Mouse (Mus musculus): ENCODE measurements at regions not wholly inside any gene's neighbourhood (a gene's known extent, or its start where the extent isn't known, plus 50 kb on each side); places are given as distances from the start of the nearest gene placed in this dataset.

- no peak for DNase-seq (ENCODE audit: low read depth)
Measured at GRCm38 (mm10) chr5:74885958-74886357, 158.6 kb downstream of the Chic2 start.

DNA sequence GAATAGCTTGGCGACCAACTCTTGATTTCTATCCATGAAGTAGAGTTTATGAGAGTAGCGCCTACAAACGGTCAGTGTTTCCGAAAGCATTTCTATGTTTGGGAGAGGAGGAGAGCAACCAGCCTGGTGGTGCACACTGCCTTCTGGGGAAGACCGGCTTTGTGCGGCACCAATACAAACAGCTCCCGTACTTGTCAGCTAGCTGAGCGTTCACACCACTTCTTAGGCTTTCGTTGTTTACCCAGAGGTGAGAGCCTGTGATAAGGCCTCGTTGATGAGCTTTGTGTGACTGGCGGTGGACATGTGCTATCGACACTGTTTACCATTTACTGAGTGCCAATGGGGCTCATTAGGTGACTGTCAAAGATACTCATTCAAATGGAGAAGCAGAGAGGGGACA, 162.0 kb downstream of the Chic2 start:
- no peak for DNase-seq (ENCODE audit: low read depth)

- DNase-seq (ENCODE audit: low read depth), result no peak
Measured at GRCm38 (mm10) chr5:74880669-74881226, 163.8 kb downstream of the Chic2 start.

- no peak for DNase-seq (ENCODE audit: low read depth)
Measured at GRCm38 (mm10) chr5:74880048-74880437, 164.5 kb downstream of the Chic2 start.

GRCm38 (mm10) chr5:74879098-74880047, 165.2 kb downstream of the Chic2 start:
- no peak for DNase-seq (ENCODE audit: low read depth)

DNA sequence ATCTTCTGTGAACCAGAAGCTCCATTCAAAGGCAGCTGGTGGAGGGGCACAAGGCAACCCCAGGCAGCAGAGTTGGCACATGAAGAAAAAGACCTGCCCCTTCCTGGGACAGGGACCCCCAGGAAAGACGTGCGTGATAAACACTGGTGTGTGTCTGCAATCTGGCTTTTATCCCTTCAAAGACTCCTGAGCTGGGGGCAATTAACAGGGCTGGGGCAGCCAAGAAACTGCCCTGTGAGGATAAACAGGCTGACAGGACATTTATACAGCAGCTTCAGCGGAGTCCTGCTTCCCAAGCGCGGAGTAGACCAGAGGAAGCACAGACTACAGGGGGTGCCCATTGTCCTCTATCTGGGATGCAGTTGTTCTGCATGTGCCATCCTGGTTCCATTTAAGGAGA, 167.0 kb downstream of the Chic2 start:
- no peak for DNase-seq (ENCODE audit: low read depth)

DNA sequence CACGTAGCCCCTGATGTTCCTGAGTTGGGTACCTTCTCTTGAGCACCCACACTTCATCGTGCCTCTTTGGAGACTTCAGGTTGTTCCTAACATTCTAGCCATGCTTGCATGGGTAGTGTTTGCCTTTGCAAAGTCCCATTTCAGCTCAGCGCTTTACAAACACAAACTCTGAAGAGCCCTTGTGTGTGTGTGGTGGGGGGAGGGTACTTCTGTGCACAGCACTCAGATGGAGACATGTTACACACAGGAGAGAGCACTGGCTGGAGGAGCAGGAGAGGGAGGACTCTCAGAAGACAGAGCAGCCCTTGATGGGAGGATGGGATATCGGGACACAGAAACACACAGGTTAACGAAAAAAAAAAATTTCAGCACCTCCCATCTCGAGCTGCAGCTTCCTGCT, 167.4 kb downstream of the Chic2 start:
- DNase-seq (ENCODE audit: low read depth), result no peak

DNA sequence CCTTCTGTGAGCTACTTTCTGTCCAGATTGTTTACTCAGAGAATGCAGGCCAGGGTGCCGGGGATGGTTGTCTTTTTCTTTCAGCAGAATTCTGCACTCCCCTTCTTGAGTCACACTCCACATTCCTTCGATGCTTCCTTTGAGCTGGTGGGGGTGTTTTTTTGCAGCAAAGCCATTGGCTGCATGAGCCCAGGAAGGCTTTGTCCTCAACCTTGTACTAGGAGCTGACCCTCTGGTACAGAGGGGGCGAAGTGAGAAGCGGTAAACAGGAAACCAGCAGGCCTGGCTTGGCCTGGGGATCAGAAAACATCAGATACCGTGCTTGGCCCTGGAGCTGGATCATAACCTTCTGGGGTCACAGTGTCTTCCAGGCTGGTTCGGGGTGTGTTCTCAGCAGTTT, 169.9 kb downstream of the Chic2 start:
- DNase-seq (ENCODE audit: low read depth), result no peak

DNA sequence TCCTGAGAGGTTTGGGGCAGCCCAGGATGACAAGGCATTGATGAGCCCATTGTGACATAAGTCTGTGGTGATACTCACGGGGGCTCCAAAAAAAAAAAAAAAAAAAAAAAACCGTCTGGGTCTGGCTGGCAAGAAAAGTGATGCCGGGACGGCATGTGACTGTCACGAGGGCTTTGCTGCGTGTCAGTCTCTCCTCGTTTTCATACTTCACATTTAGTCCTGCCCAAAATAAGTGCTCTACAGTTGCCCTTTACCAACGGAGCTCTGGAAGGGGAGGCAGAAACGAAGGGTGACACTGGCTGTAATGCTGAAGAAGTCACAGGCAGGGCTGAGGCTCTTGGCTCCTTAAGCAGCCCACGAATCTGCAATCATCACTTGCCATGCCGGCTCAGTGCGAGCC, 167.9 kb upstream of the Lnx1 start:
- DNase-seq (ENCODE audit: low read depth), result no peak

- no peak for DNase-seq (ENCODE audit: low read depth)
Measured at GRCm38 (mm10) chr5:74867113-74867785, 164.5 kb upstream of the Lnx1 start.

DNA sequence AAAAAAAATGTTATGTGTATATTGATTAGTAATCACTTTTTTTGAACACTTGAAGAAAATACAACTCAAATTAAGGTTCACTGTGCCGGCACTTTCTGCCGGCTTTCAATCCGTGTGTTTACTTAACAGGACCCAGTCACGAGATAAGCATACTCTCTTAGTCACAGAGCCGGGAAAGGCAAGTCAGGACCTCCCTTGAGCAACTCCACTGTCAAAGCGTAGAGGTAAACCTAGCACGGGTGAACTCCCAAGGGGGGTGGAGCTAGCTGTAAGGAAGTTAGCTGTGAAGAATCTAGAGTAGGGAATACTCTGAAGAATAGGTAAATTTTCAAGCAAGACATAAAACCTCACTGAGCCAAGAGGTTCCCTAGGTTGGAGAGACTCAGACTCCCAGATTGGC, 164.0 kb upstream of the Lnx1 start:
- DNase-seq (ENCODE audit: low read depth), result no peak

GRCm38 (mm10) chr5:74865446-74865845, 162.7 kb upstream of the Lnx1 start:
- no peak for DNase-seq (ENCODE audit: low read depth)

DNA sequence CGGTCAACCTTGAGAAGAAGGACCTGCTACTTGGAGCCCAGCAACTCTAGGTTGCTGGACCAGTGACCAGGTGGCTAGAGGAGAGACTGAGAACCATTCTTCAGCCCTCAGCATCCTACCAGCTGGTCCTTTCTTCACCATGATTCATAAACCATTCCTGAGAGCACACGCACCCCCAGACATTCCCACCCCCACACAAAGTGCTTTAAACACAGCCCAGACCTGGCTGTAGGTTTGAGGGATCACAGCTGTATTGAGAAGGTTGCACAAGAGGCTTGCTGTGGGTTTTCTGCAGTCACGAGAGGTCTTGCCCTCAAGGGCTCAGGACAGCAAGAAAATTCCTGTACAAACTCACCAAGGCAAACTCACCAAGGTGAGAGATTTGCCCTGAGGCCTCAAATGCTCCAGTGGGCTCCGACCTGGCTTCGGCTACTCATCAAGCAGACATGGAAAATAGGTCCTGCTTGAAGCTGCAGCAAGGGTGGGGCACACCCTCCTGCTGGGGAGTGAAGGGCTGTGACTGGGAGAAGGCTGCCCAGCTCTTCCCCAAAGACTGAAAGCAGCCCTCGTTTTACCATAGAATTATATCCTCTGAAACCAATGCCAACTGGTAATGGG, 161.9 kb upstream of the Lnx1 start:
- no peak for DNase-seq (ENCODE audit: low read depth)

GRCm38 (mm10) chr5:74861297-74861696, 158.6 kb upstream of the Lnx1 start:
- DNase-seq (ENCODE audit: low read depth), result no peak

DNA sequence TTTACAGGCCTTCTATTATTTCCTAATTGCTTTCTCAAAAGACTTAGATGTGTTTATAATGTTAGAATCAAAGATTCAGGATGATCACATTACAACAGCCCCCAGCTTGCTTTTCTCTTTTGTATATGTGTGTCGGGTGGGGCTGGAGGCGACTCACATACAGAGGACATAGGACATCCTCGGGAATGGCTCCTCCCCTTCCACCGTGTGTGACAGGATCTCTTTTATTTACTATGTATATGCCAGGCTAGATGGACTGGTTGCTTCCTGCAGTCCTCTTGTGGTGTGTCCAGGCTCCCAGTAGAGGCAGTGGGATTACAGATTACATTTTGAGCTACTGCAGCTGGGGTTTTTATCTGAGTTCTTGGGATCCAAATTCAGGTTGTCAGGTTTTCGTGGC, 155.1 kb upstream of the Lnx1 start:
- DNase-seq (ENCODE audit: low read depth), result no peak

DNA sequence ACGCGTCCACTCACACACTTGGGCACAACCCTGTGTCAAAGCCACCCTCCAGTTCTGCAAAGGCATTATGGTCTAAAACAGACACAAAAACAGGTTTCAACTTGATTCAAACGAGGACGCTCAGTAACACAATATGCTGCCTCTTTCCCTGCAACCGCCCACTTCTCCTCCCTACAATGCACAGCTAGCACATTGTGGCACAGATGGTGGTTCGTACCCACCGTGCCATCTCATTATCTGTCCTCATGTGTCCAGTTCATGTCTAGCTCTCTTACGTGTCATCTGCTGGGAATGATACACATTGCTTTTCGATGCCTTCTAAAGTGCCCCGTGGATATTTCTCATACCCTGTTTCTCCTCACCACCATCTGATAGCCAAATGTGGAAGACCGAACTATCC, 154.4 kb upstream of the Lnx1 start:
- DNase-seq (ENCODE audit: low read depth), result no peak

DNA sequence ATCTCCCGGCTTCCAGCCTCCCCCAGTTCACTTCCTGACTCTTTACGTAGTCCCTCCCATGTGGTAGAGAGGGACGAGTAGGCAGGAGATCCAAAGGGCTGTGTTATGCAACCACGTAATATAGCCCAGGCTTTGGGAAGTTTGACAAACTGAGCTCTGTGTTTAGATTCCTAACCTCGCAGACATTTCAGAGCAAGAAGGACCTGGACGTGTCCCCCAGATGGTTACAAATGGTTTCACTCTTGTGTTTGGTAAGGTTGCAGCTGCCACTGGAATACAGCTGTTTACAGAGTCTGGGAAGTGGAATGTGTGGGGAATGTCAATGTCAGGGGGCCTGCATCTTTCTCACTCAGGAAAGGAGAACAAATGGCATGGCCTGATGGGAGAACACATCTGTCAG, 145.1 kb upstream of the Lnx1 start:
- no peak for DNase-seq (ENCODE audit: low read depth)

- DNase-seq (ENCODE audit: low read depth), result no peak
Measured at GRCm38 (mm10) chr5:74846674-74847073, 144.0 kb upstream of the Lnx1 start.

GRCm38 (mm10) chr5:74834401-74834800, 131.7 kb upstream of the Lnx1 start:
- no peak for DNase-seq (ENCODE audit: low read depth)

GRCm38 (mm10) chr5:74833887-74834286, 131.2 kb upstream of the Lnx1 start:
- no peak for DNase-seq (ENCODE audit: low read depth)

- no peak for DNase-seq (ENCODE audit: low read depth)
Measured at GRCm38 (mm10) chr5:74832011-74832410, 129.3 kb upstream of the Lnx1 start.

GRCm38 (mm10) chr5:74830646-74831045, 127.9 kb upstream of the Lnx1 start:
- no peak for DNase-seq (ENCODE audit: low read depth)

DNA sequence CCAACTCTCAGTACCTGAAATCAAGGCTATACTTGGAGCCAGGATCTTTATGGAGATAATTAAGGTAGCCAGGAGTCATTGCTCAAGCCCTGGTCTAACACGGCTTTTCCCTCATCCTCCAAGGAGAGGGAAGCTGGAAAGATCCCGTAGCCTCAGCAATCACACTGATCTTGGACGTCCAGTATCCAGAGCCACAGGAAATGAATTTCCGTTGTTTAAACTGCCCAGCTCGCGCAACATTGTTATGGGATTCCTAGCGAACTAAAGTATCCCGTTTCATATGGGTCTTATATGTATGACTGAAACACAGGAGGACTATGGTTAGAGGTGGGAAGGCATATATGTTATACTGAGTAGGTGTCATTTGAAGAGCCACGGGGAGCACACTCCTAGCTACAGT, 126.3 kb upstream of the Lnx1 start:
- DNase-seq (ENCODE audit: low read depth), result no peak

Measured in induced T-regulatory cell, adult 2 months (primary cell).